Mouse (Mus musculus) cortical plate, adult 2 months (tissue): ENCODE data around the gene Lnx1. TPM values are rescaled to one million over a fixed set of nuclear protein-coding genes. Genes with fewer than 3 reads are reported as not detected.
A peak's percentile ranks its signal among the peaks of the same experiment; 100 is the strongest.

ENCODE experiments used
- H3K27ac ChIP-seq: fragments of 200-500 bp; 2 replicates; pipeline ENCODE4 v1.5.1; 2012; ENCODE audit warnings: low read length, control low read depth, inconsistent platforms; ENCODE audit not compliant: insufficient read depth
- H3K4me1 ChIP-seq: fragments of 200-500 bp; 2 replicates; pipeline ENCODE4 v1.6.1; 2011; ENCODE audit warnings: low read length; ENCODE audit not compliant: control insufficient read depth, insufficient read depth
- H3K4me3 ChIP-seq: fragments of 200-500 bp; 2 replicates; pipeline ENCODE4 v1.5.1; 2011; ENCODE audit warnings: mild to moderate bottlenecking, low read length, control low read depth; ENCODE audit not compliant: insufficient read depth
- CTCF ChIP-seq: fragments of 200-500 bp; IDR thresholded peaks from 2 replicates; pipeline ENCODE4 v1.5.1; 2011; ENCODE audit warnings: mild to moderate bottlenecking, control low read depth, low read length; ENCODE audit not compliant: insufficient read depth; ENCODE audit errors: extremely low read depth
- POLR2A ChIP-seq: fragments of 200-500 bp; IDR thresholded peaks from 2 replicates; pipeline ENCODE4 v1.6.1; 2011; ENCODE audit warnings: mild to moderate bottlenecking, low read length, control low read depth; ENCODE audit not compliant: insufficient read depth; ENCODE audit errors: extremely low read depth
- polyA plus RNA-seq: library from polyadenylated mRNA; depleted of rRNA; stranded (reverse); fragments of >200 nt; gene quantifications from 2 replicates; pipeline ENCODE4 v1.2.3, GENCODE M21; 2012

Lnx1 gene
- polyA plus RNA-seq, 1 experiment: 38.1 TPM

- no peak for TF ChIP-seq CTCF
- TF ChIP-seq POLR2A: no peak
- H3K4me1 ChIP-seq: no peaks in the 10 kb centered on the region
- H3K4me3 ChIP-seq: no peak overlapping the region
- H3K27ac ChIP-seq: no peak overlapping the region
Observed at GRCm38 (mm10) chr5:74621691-74622470, 80.8 kb downstream of the Lnx1 start.

- no peaks in the 10 kb centered on the region; the same call in 1 of the 2 replicates for H3K4me1 ChIP-seq
- peak; percentile 43 for TF ChIP-seq CTCF
- TF ChIP-seq POLR2A: no peak
- H3K4me3 ChIP-seq: no peak overlapping the region
- H3K27ac ChIP-seq: no peak overlapping the region
Observed at GRCm38 (mm10) chr5:74618573-74619059, 84.1 kb downstream of the Lnx1 start.

- H3K4me3 ChIP-seq: no peak overlapping the region
- TF ChIP-seq CTCF (no peak), POLR2A (no peak)
- H3K27ac ChIP-seq: no peak overlapping the region
- no peaks in the 10 kb centered on the region; the same call in 1 of the 2 replicates for H3K4me1 ChIP-seq
Observed at GRCm38 (mm10) chr5:74617816-74618572, 84.7 kb downstream of the Lnx1 start.

- Histone ChIP-seq H3K27ac (no peak overlapping the region), H3K4me3 (no peak overlapping the region), H3K4me1 (no peaks in the 10 kb centered on the region; the same call in 1 of the 2 replicates)
- no peak for TF ChIP-seq CTCF
Observed at GRCm38 (mm10) chr5:74613491-74614151, 89.1 kb downstream of the Lnx1 start.

DNA sequence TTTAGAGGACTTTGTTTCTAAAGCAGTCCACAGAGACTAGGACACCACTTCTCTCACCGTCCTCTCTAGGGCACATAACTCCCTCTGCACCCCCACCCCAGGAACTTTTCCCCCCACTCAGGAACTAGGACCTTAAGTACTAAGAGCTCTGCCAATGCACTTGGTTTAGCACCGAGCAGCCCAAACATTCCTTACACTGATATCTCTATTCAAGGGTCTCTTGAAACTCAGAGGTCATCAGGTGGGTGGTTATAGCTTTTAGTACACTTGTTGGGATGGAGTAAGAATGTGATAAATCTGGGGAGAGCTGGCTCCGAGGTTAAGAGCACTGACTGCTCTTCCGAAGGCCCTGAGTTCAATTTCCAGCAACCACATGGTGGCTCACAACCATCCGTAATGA lies 90.0 kb downstream of the Lnx1 start:
- TF ChIP-seq POLR2A (no peak), CTCF (no peak)
- H3K4me1 ChIP-seq: no peaks in the 10 kb centered on the region; the same call in 1 of the 2 replicates
- H3K27ac ChIP-seq: no peak overlapping the region
- H3K4me3 ChIP-seq: no peak overlapping the region

- TF ChIP-seq CTCF (no peak), POLR2A (no peak)
- H3K4me1 ChIP-seq: no peaks in the 10 kb centered on the region; the same call in 1 of the 2 replicates
- H3K27ac ChIP-seq: no peak overlapping the region
- no peak overlapping the region for H3K4me3 ChIP-seq
Observed at GRCm38 (mm10) chr5:74610511-74610910, 92.2 kb downstream of the Lnx1 start.

DNA sequence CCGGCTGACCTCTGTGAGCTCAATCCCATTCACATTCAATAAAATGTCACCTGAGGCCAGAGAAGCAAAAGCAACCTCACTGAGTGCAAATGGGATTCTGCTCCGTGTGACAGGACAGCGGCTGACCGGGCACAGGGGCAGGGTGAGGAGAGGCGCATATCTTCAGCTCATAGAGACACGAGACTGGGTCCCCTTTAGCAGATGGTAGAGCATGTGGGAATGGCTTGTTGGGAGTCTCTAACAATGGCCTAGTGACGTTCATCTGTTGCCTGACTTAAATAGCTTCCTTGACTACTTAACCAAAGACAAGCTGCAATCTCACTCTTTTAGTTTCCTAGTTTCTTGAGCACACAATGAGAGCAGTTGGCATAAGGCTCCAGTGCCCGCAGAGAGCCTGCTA lies 96.5 kb downstream of the Lnx1 start:
- H3K27ac ChIP-seq: no peak overlapping the region
- TF ChIP-seq POLR2A (no peak), CTCF (no peak)
- H3K4me1 ChIP-seq: no peaks in the 10 kb centered on the region
- H3K4me3 ChIP-seq: no peak overlapping the region

DNA sequence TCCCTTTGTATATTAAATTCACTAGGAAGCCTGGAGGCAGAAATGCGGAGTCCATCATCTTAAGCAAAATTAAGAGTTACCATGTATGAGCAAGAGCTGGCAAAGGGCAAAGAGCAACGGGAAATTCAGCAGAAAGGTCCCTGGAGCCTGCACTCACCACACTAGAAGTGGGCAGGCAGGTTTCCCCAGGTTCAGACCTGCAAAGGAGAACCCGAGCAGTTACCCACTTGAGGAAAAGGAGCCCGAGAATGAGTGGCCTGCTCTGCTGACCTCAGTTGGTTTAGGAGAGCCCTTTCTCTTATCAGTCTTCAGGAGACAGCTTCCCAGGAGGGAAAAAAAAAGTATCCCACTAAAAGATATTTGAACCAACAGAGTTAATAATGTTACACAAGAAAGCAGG lies 99.4 kb downstream of the Lnx1 start:
- TF ChIP-seq CTCF (no peak), POLR2A (no peak)
- no peaks in the 10 kb centered on the region for H3K4me1 ChIP-seq
- H3K4me3 ChIP-seq: no peak overlapping the region
- no peak overlapping the region for H3K27ac ChIP-seq

GRCm38 (mm10) chr5:74602371-74602770 lies 100.3 kb downstream of the Lnx1 start:
- Histone ChIP-seq H3K27ac (no peak overlapping the region), H3K4me3 (no peak overlapping the region), H3K4me1 (no peaks in the 10 kb centered on the region)
- TF ChIP-seq POLR2A: no peak
- no peak for TF ChIP-seq CTCF

GRCm38 (mm10) chr5:74601965-74602364 lies 100.7 kb downstream of the Lnx1 start:
- Histone ChIP-seq H3K4me1 (no peaks in the 10 kb centered on the region), H3K27ac (no peak overlapping the region), H3K4me3 (no peak overlapping the region)
- no peak for TF ChIP-seq POLR2A
- no peak for TF ChIP-seq CTCF
